Comparison of ENCODE assay signal across 14 mouse cellular contexts in the genomic region with DNA sequence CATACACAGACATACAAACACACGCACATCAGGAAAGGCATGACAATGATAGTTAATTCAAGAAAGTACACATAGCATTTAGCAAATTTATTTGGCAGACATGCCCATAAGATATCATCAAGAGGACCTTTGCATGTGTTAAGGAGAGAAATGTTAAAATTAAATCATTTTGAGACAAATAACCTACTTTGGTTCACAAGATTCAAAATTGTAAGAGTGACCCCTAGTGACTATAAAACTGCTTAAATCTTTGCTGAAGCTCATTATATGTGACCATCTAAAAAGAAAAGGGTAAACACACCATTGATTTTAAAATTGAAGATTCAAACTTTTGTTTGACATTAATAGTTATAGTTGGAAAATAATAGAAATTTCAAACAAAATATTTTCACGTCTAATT.
"Had no signal": no experiment of that assay in that cellular context is flagged by ENCODE, and none has a peak within 500 bp of the region (broad histone marks: within the 10 kb centered on the region; RNA-seq: fewer than 3 reads in every experiment).

No protein-coding gene starts in this region.

- H3K9me3 ChIP-seq: limb, embryonic 13.5 days; liver, embryonic 15.5 days; megakaryocyte, embryonic 14.5 days; midbrain, embryonic 13.5 days; neural tube, embryonic 12.5 days had no signal

- DNase-seq: kidney, adult 8-10 months; kidney, postnatal 36 days; lung, adult 2 months; lung, postnatal 10 days; thymus, adult 18-20 months; thymus, postnatal 14 days had no signal

- H3K9ac ChIP-seq: limb, embryonic 13.5 days; liver, embryonic 15.5 days; midbrain, embryonic 13.5 days; neural tube, embryonic 12.5 days had no signal

- H3K27ac ChIP-seq: limb, embryonic 13.5 days; liver, embryonic 15.5 days; macrophage; midbrain, embryonic 13.5 days; neural tube, embryonic 12.5 days had no signal

- H3K4me1 ChIP-seq: limb, embryonic 13.5 days; liver, embryonic 15.5 days; megakaryocyte, embryonic 14.5 days; midbrain, embryonic 13.5 days; neural tube, embryonic 12.5 days had no signal

- ATAC-seq: intestine, postnatal 0 days; midbrain, embryonic 13.5 days had no signal

- H3K36me3 ChIP-seq: limb, embryonic 13.5 days; liver, embryonic 15.5 days; midbrain, embryonic 13.5 days; neural tube, embryonic 12.5 days had no signal

- H3K4me3 ChIP-seq: limb, embryonic 13.5 days; liver, embryonic 15.5 days; megakaryocyte, embryonic 14.5 days; midbrain, embryonic 13.5 days; neural tube, embryonic 12.5 days had no signal

- H3K27me3 ChIP-seq: limb, embryonic 13.5 days; liver, embryonic 15.5 days; megakaryocyte, embryonic 14.5 days; midbrain, embryonic 13.5 days; neural tube, embryonic 12.5 days had no signal

- H3K4me2 ChIP-seq: limb, embryonic 13.5 days; liver, embryonic 11.5 days; liver, embryonic 15.5 days; midbrain, embryonic 13.5 days; neural tube, embryonic 12.5 days had no signal
